Mouse (Mus musculus) natural killer cell, adult 2 months (primary cell): ENCODE data around the gene Kcnc3.
A peak's percentile ranks its signal among the peaks of the same experiment; 100 is the strongest.

Experiments used
- DNase-seq, 2 experiments: peaks; one replicate each; pipeline ENCODE4 v3.0.0; 2022; ENCODE audit warnings: low spot score in 2 of 2

The Kcnc3 gene

GRCm38 (mm10) chr7:44570989-44571388, 19.5 kb upstream of the Kcnc3 start:
- no peak for DNase-seq

- DNase-seq, result no peak
Measured at GRCm38 (mm10) chr7:44571811-44572210, 18.7 kb upstream of the Kcnc3 start.

- peak; percentile 74 to 85 for DNase-seq
Measured at GRCm38 (mm10) chr7:44572213-44572701, 18.2 kb upstream of the Kcnc3 start, which contains the start of gene Napsa. Napsa (plus strand) TSS chr7:44572380.

GRCm38 (mm10) chr7:44572956-44573484, 17.4 kb upstream of the Kcnc3 start:
- DNase-seq, result no peak

- no peak for DNase-seq
Measured at GRCm38 (mm10) chr7:44576333-44576844, 14.1 kb upstream of the Kcnc3 start.

GRCm38 (mm10) chr7:44581637-44582036, 8.8 kb upstream of the Kcnc3 start:
- DNase-seq, result no peak

GRCm38 (mm10) chr7:44582709-44583108, 7.8 kb upstream of the Kcnc3 start:
- DNase-seq, result no peak

GRCm38 (mm10) chr7:44583146-44583545, 7.3 kb upstream of the Kcnc3 start:
- DNase-seq, result no peak

- DNase-seq, result no peak
Measured at GRCm38 (mm10) chr7:44584265-44584804, 6.1 kb upstream of the Kcnc3 start.

- no peak for DNase-seq
Measured at GRCm38 (mm10) chr7:44584921-44585320, 5.5 kb upstream of the Kcnc3 start.

GRCm38 (mm10) chr7:44585606-44586005, 4.9 kb upstream of the Kcnc3 start:
- DNase-seq, result no peak

GRCm38 (mm10) chr7:44586518-44586917, 3.9 kb upstream of the Kcnc3 start:
- DNase-seq, result no peak

- DNase-seq, result peak in 1 of 2 experiments; percentile 46
Measured at GRCm38 (mm10) chr7:44586930-44587329, 3.5 kb upstream of the Kcnc3 start.

GRCm38 (mm10) chr7:44587676-44588075, 2.8 kb upstream of the Kcnc3 start:
- no peak for DNase-seq

- DNase-seq, result no peak
Measured at GRCm38 (mm10) chr7:44588338-44588737, 2.1 kb upstream of the Kcnc3 start.

- peak; percentile 31 to 53 for DNase-seq
Measured at GRCm38 (mm10) chr7:44589149-44589548, 1.3 kb upstream of the Kcnc3 start.

GRCm38 (mm10) chr7:44589946-44590345, 518 bp upstream of the Kcnc3 start:
- DNase-seq, result no peak

GRCm38 (mm10) chr7:44591348-44592116, 1.1 kb downstream of the Kcnc3 start:
- no peak for DNase-seq

- DNase-seq, result no peak
Measured at GRCm38 (mm10) chr7:44593051-44593450, 2.6 kb downstream of the Kcnc3 start.

- peak; percentile 52 to 78 for DNase-seq
Measured at GRCm38 (mm10) chr7:44593775-44594174, 3.3 kb downstream of the Kcnc3 start.

GRCm38 (mm10) chr7:44594291-44594690, 3.8 kb downstream of the Kcnc3 start:
- DNase-seq, result no peak

GRCm38 (mm10) chr7:44595131-44595561, 4.7 kb downstream of the Kcnc3 start:
- no peak for DNase-seq

- no peak for DNase-seq
Measured at GRCm38 (mm10) chr7:44596051-44596450, 5.6 kb downstream of the Kcnc3 start.
